Mouse (Mus musculus): ENCODE data around the gene Megf6.

- TF ChIP-seq CTCF (IDR thresholded peaks at IDR 0.05; ENCODE audit: borderline replicate concordance, control insufficient read depth, extremely low read depth, insufficient read depth, low read length, poor library complexity), result no peak
- no peak for TF ChIP-seq POLR2A (IDR thresholded peaks at IDR 0.05; ENCODE audit: control insufficient read depth, extremely low read depth, insufficient read depth, low read length, poor library complexity)
Measured at GRCm38 (mm10) chr4:154213586-154213985, 43.1 kb downstream of the Megf6 start.
